Mouse (Mus musculus): Measurements from ENCODE around the gene Ankef1. TPM values are rescaled to one million over a fixed set of nuclear protein-coding genes. Genes with fewer than 3 reads are reported as not detected.

Gene Ankef1
- total and polyA plus RNA-seq, 2 experiments from 2014 or later = 0.88 to 1.5 TPM

DNA sequence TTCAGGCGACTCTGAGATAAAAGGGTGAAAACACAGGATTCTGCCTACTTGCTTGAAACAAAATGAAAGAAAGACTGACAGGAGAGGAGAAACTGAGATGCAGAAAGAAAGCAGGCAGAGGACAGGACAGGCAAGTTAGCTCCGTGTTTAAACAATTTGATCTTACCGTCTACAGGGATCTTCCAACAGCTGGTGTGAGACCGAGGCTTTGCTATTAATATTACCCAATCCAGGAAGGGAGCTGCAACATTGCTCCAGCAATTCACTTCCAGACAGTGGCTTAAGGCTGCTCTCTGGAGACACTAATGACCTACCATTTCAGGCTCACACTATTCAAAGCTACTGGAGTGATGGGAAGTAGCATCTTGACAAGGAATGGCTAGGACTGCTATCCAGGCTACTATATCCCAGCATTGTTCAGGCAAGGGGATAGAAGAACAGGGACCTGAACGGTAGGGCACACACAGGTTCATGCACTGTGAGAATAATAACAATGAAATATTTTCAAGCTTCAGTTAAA, 99.0 kb downstream of the Ankef1 start:
- WGBS = 84% methylated on average over 5 of the region's 5 CpGs

GRCm38 (mm10) chr2:136601206-136601605, 99.5 kb downstream of the Ankef1 start:
- Histone ChIP-seq H3K9ac (replicated peaks; ENCODE audit: low read length, poor library complexity, severe bottlenecking) (no peak overlapping the region), H3K27ac (ENCODE audit: low read depth, low read length) (no peak overlapping the region), H3K27me3 (ENCODE audit: insufficient read depth, low read length) (no peaks in the 10 kb centered on the region), H3K4me3 (ENCODE audit: low read depth, low read length) (no peak overlapping the region), H3K4me2 (ENCODE audit: low read depth, low read length, poor library complexity, severe bottlenecking) (no peak overlapping the region), H3K36me3 (ENCODE audit: insufficient read depth, low read length) (no peaks in the 10 kb centered on the region), H3K9me3 (ENCODE audit: low read length) (no peaks in the 10 kb centered on the region), H3K4me1 (ENCODE audit: insufficient read depth, low read length) (no peaks in the 10 kb centered on the region)
- DNase-seq (ENCODE audit: low spot score) (no peak), ATAC-seq (ENCODE audit: low FRiP score) (no peak)
- 58% methylated on average over 4 of the region's 4 CpGs for WGBS
- no peak for TF ChIP-seq CTCF (IDR thresholded peaks at IDR 0.05)

More for the DNA sequence above, 99.0 kb downstream of the Ankef1 start:
- no peak overlapping the region for H3K4me3 ChIP-seq (ENCODE audit: low read depth, low read length)
- no peak overlapping the region for H3K4me2 ChIP-seq (ENCODE audit: low read depth, low read length, poor library complexity, severe bottlenecking)
- DNase-seq (ENCODE audit: low spot score) (no peak), ATAC-seq (ENCODE audit: low FRiP score) (no peak)
- no peaks in the 10 kb centered on the region for H3K27me3 ChIP-seq (ENCODE audit: insufficient read depth, low read length)
- TF ChIP-seq CTCF (IDR thresholded peaks at IDR 0.05) = no peak
- no peak overlapping the region for H3K27ac ChIP-seq (ENCODE audit: low read depth, low read length)
- no peaks in the 10 kb centered on the region for H3K9me3 ChIP-seq (ENCODE audit: low read length)
- no peaks in the 10 kb centered on the region for H3K36me3 ChIP-seq (ENCODE audit: insufficient read depth, low read length)
- no peak overlapping the region for H3K9ac ChIP-seq (replicated peaks; ENCODE audit: low read length, poor library complexity, severe bottlenecking)
- H3K4me1 ChIP-seq (ENCODE audit: insufficient read depth, low read length) = no peaks in the 10 kb centered on the region

Other genes with a start within 250 kb of the Ankef1 start
- gene Pak7, start 113.9 kb upstream of the Ankef1 start, total RNA-seq (2014; rRNA removed) = 28.7 and 29.6 TPM in 2 replicates
- 20.6 and 21.2 TPM in 2 replicates for gene Pak7, start 113.9 kb upstream of the Ankef1 start, polyA plus RNA-seq (2015; fragmentation: Nextera tagmentation; extraction: Ambion mirVana)
- 209 and 253 TPM in 2 replicates for gene Snap25, start 211.5 kb downstream of the Ankef1 start, total RNA-seq (2014; rRNA removed)
- gene Snap25, start 211.5 kb downstream of the Ankef1 start, polyA plus RNA-seq (2015; fragmentation: Nextera tagmentation; extraction: Ambion mirVana) = 293 and 327 TPM in 2 replicates